Mouse (Mus musculus) fat pad, adult 2 months (tissue): ENCODE results near the gene Ncam1.

ENCODE experiments used
- DNase-seq: peaks from one replicate; pipeline ENCODE4 v3.0.0-alpha.2; 2011; ENCODE audit warnings: low read depth, low spot score; ENCODE audit errors: extremely low read depth

Ncam1 gene

GRCm38 (mm10) chr9:49510666-49511065 is 288.1 kb downstream of the Ncam1 start:
- no peak for DNase-seq

GRCm38 (mm10) chr9:49509628-49510027 is 289.1 kb downstream of the Ncam1 start:
- DNase-seq: no peak

GRCm38 (mm10) chr9:49509094-49509493 is 289.6 kb downstream of the Ncam1 start:
- DNase-seq: no peak

GRCm38 (mm10) chr9:49507829-49508585 is 290.7 kb downstream of the Ncam1 start:
- no peak for DNase-seq

GRCm38 (mm10) chr9:49504658-49505057 is 294.1 kb downstream of the Ncam1 start:
- no peak for DNase-seq

GRCm38 (mm10) chr9:49502245-49502644 is 296.5 kb downstream of the Ncam1 start:
- no peak for DNase-seq

- no peak for DNase-seq
Observed at GRCm38 (mm10) chr9:49499878-49500277, 298.8 kb downstream of the Ncam1 start.

GRCm38 (mm10) chr9:49493979-49494649 is 304.6 kb downstream of the Ncam1 start:
- DNase-seq: no peak

GRCm38 (mm10) chr9:49490609-49491008 is 308.1 kb downstream of the Ncam1 start:
- no peak for DNase-seq

GRCm38 (mm10) chr9:49488912-49489895 is 309.5 kb downstream of the Ncam1 start:
- no peak for DNase-seq

GRCm38 (mm10) chr9:49488258-49488657 is 310.5 kb downstream of the Ncam1 start:
- DNase-seq: no peak

- no peak for DNase-seq
Observed at GRCm38 (mm10) chr9:49487657-49487943, 311.1 kb downstream of the Ncam1 start.

- DNase-seq: no peak
Observed at GRCm38 (mm10) chr9:49486805-49487656, 311.7 kb downstream of the Ncam1 start.

- no peak for DNase-seq
Observed at GRCm38 (mm10) chr9:49485892-49486311, 312.8 kb downstream of the Ncam1 start, which contains the start of gene Ttc12. Gene Ttc12, minus strand, starts transcription at chr9:49486225.

GRCm38 (mm10) chr9:49485250-49485891 is 313.4 kb downstream of the Ncam1 start:
- no peak for DNase-seq

GRCm38 (mm10) chr9:49483316-49483715 is 315.4 kb downstream of the Ncam1 start:
- no peak for DNase-seq

GRCm38 (mm10) chr9:49472126-49472525 is 326.6 kb downstream of the Ncam1 start:
- DNase-seq: no peak

GRCm38 (mm10) chr9:49470946-49471345 is 327.8 kb downstream of the Ncam1 start:
- DNase-seq: no peak

GRCm38 (mm10) chr9:49470006-49470405 is 328.7 kb downstream of the Ncam1 start:
- no peak for DNase-seq

GRCm38 (mm10) chr9:49456136-49456535 is 342.6 kb downstream of the Ncam1 start:
- no peak for DNase-seq
